Mouse (Mus musculus) spleen, adult 2 months (tissue): Measurements from ENCODE around the gene Aatk.

Source experiments
- CTCF ChIP-seq: fragments of 200-500 bp; IDR thresholded peaks from 2 replicates; pipeline ENCODE4 v1.5.1; 2011; ENCODE audit warnings: mild to moderate bottlenecking, inconsistent platforms; ENCODE audit not compliant: insufficient read depth, insufficient read length, insufficient replicate concordance; ENCODE audit errors: extremely low read depth
- POLR2A ChIP-seq: fragments of 200-500 bp; IDR thresholded peaks from 2 replicates; pipeline ENCODE4 v1.6.1; 2011; ENCODE audit warnings: low read depth, low read length, inconsistent platforms

- TF ChIP-seq POLR2A (no peak), CTCF (no peak)
Observed at GRCm38 (mm10) chr11:120005434-120006317, 41.3 kb downstream of the Aatk start.
